Mouse (Mus musculus) myocyte (in vitro differentiated cells): ENCODE results near the gene Spata32. TPM values are rescaled to one million over a fixed set of nuclear protein-coding genes. Genes with fewer than 3 reads are reported as not detected.

ENCODE experiments used
- H3K27me3 ChIP-seq: one replicate; pipeline ENCODE4 v1.6.1; 2011; ENCODE audit not compliant: control insufficient read depth, insufficient read depth, insufficient read length
- H3K36me3 ChIP-seq: one replicate; pipeline ENCODE4 v1.6.1; 2011; ENCODE audit not compliant: control insufficient read depth, insufficient read depth
- H3K4me2 ChIP-seq: one replicate; pipeline ENCODE4 v1.6.1; 2011; ENCODE audit warnings: low read depth, control low read depth
- H3K4me3 ChIP-seq: one replicate; pipeline ENCODE4 v1.5.1; 2011; ENCODE audit warnings: mild to moderate bottlenecking, control low read depth, moderate library complexity
- H3K79me2 ChIP-seq: one replicate; pipeline ENCODE4 v1.6.1; 2011; ENCODE audit not compliant: control insufficient read depth, insufficient read depth
- H3ac ChIP-seq: one replicate; pipeline ENCODE4 v1.6.1; 2011; ENCODE audit not compliant: control insufficient read depth, insufficient read length
- CEBPB ChIP-seq: IDR thresholded peaks from 2 replicates; pipeline ENCODE4 v1.6.1; 2011; ENCODE audit warnings: mild to moderate bottlenecking, moderate library complexity; ENCODE audit not compliant: poor library complexity, insufficient read depth, severe bottlenecking
- E2F4 ChIP-seq: IDR thresholded peaks from one replicate; pipeline ENCODE4 v1.6.1; 2011; ENCODE audit warnings: mild to moderate bottlenecking, control low read depth, moderate library complexity; ENCODE audit not compliant: insufficient read depth
- MAX ChIP-seq: IDR thresholded peaks from one replicate; pipeline ENCODE4 v1.6.1; 2011; ENCODE audit warnings: low read depth, mild to moderate bottlenecking, control low read depth
- MYOD1 ChIP-seq, 3 experiments: IDR thresholded peaks; one replicate each; pipeline ENCODE4 v1.6.1; 2011; ENCODE audit warnings: control low read depth in 2 of 3, low read depth in 2 of 3, mild to moderate bottlenecking in 2 of 3, moderate library complexity in 1 of 3; ENCODE audit not compliant: insufficient read length in 2 of 3, control insufficient read depth in 1 of 3
- MYOG ChIP-seq, 3 experiments: IDR thresholded peaks; one replicate each; pipeline ENCODE4 v1.6.1; 2011; ENCODE audit warnings: control low read depth in 2 of 3, low read depth in 2 of 3, mild to moderate bottlenecking in 2 of 3; ENCODE audit not compliant: insufficient read length in 2 of 3, control insufficient read depth in 1 of 3, insufficient read depth in 1 of 3
- POLR2A ChIP-seq: IDR thresholded peaks from one replicate; pipeline ENCODE4 v1.6.1; 2011; ENCODE audit warnings: low read depth, mild to moderate bottlenecking, control low read depth, moderate library complexity; ENCODE audit not compliant: insufficient read length
- POLR2AphosphoS2 ChIP-seq: IDR thresholded peaks from one replicate; pipeline ENCODE4 v1.6.1; 2011; ENCODE audit warnings: low read depth, control low read depth; ENCODE audit not compliant: insufficient read length
- REST ChIP-seq: IDR thresholded peaks from one replicate; pipeline ENCODE4 v1.6.1; 2011; ENCODE audit warnings: mild to moderate bottlenecking, control low read depth, moderate library complexity; ENCODE audit not compliant: insufficient read depth, insufficient read length
- SRF ChIP-seq: IDR thresholded peaks from one replicate; pipeline ENCODE4 v1.6.1; 2011; ENCODE audit warnings: low read depth; ENCODE audit not compliant: control insufficient read depth, insufficient read length
- TCF12 ChIP-seq: IDR thresholded peaks from one replicate; pipeline ENCODE4 v1.6.1; 2011; ENCODE audit warnings: mild to moderate bottlenecking, control low read depth; ENCODE audit not compliant: poor library complexity, insufficient read depth, severe bottlenecking
- TCF3 ChIP-seq: IDR thresholded peaks from one replicate; pipeline ENCODE4 v1.6.1; 2011; ENCODE audit warnings: low read depth, control low read depth; ENCODE audit not compliant: insufficient read length
- USF1 ChIP-seq: IDR thresholded peaks from one replicate; pipeline ENCODE4 v1.6.1; 2011; ENCODE audit warnings: low read depth, mild to moderate bottlenecking, control low read depth, moderate library complexity
- polyA plus RNA-seq: library from polyadenylated mRNA; unstranded; fragments of >200 nt; fragmentation: generic; extraction: Trizol; gene quantifications from one replicate; pipeline ENCODE4 v1.2.1, GENCODE M21; 2012; ENCODE audit warnings: missing spikeins

The Spata32 gene
- polyA plus RNA-seq, 1 experiment = 0.04 TPM

DNA sequence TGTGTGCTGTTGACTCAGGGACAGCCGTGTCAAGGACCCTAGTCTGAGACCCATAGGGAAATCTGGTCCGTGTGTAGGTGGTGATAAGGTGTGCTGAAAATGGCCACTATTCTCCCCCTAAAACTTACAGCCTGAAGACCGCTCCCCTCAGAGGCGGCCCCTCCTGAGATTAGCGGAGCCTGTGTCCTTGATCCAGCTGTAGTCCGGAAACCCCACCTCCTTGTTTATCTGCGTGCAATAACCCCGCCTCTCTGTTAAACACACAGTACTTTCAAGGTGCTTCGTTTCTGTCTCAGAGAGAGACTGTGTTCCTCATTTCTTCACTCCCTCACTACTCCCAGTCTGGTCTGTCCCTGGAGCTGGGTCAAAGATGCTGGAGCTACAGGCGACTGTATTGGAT lies 53.8 kb downstream of the Spata32 start:
- H3K27me3 ChIP-seq = no peaks in the 10 kb centered on the region
- no peak overlapping the region for H3K4me3 ChIP-seq
- H3ac ChIP-seq = no peak overlapping the region
- H3K79me2 ChIP-seq = no peaks in the 10 kb centered on the region
- no peak overlapping the region for H3K4me2 ChIP-seq
- no peaks in the 10 kb centered on the region for H3K36me3 ChIP-seq
- no peak for TF ChIP-seq POLR2A
- TF ChIP-seq REST = no peak
- TF ChIP-seq E2F4 = no peak
- no peak for TF ChIP-seq SRF
- TF ChIP-seq POLR2AphosphoS2 = no peak
- no peak for TF ChIP-seq MAX
- TF ChIP-seq USF1 = no peak
- TF ChIP-seq MYOG (IDR thresholded peaks at IDR 0.05; ENCODE audit: control insufficient read depth in 1 of 3, insufficient read depth in 1 of 3, insufficient read length in 2 of 3, low read depth in 2 of 3) = no peak
- no peak for TF ChIP-seq CEBPB
- TF ChIP-seq MYOD1 (IDR thresholded peaks at IDR 0.05; ENCODE audit: control insufficient read depth in 1 of 3, insufficient read length in 2 of 3, low read depth in 2 of 3) = no peak
- TF ChIP-seq TCF12 = no peak
- no peak for TF ChIP-seq TCF3

DNA sequence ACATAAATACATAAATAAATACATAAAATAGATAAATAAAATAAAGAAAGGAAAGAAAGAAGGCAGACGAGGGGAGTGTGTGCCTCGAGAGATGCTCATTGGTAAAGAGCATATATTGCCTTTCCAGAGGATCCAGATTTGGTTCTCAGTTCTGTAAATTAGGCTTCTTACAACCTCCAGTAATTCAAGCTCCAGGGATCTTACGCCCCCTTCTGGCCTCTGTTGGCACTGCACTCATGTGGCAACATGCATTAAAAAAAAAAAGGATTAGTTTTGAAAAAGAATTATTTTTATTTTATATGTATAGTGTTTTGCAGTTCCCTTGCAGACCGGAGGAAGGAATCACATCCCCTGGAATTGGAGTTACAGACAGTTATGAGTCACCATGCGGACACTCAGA lies 56.1 kb downstream of the Spata32 start:
- TF ChIP-seq MAX = no peak
- no peak for TF ChIP-seq CEBPB
- TF ChIP-seq MYOG (IDR thresholded peaks at IDR 0.05; ENCODE audit: control insufficient read depth in 1 of 3, insufficient read depth in 1 of 3, insufficient read length in 2 of 3, low read depth in 2 of 3) = no peak
- no peak for TF ChIP-seq TCF12
- Histone ChIP-seq H3K27me3 (no peaks in the 10 kb centered on the region), H3K79me2 (no peaks in the 10 kb centered on the region), H3K36me3 (no peaks in the 10 kb centered on the region), H3K4me2 (no peak overlapping the region), H3ac (no peak overlapping the region), H3K4me3 (no peak overlapping the region)

GRCm38 (mm10) chr11:103161449-103161848 lies 56.8 kb downstream of the Spata32 start:
- Histone ChIP-seq H3K79me2 (no peaks in the 10 kb centered on the region), H3ac (no peak overlapping the region), H3K27me3 (no peaks in the 10 kb centered on the region), H3K4me3 (no peak overlapping the region), H3K4me2 (no peak overlapping the region), H3K36me3 (no peaks in the 10 kb centered on the region)
- TF ChIP-seq CEBPB = no peak
- no peak for TF ChIP-seq SRF
- TF ChIP-seq MYOD1 (IDR thresholded peaks at IDR 0.05; ENCODE audit: control insufficient read depth in 1 of 3, insufficient read length in 2 of 3, low read depth in 2 of 3) = no peak
- no peak for TF ChIP-seq TCF12
- no peak for TF ChIP-seq USF1
- no peak for TF ChIP-seq TCF3
- no peak for TF ChIP-seq POLR2AphosphoS2
- no peak for TF ChIP-seq E2F4
- no peak for TF ChIP-seq POLR2A
- no peak for TF ChIP-seq MAX
- no peak for TF ChIP-seq MYOG (IDR thresholded peaks at IDR 0.05; ENCODE audit: control insufficient read depth in 1 of 3, insufficient read depth in 1 of 3, insufficient read length in 2 of 3, low read depth in 2 of 3)
- no peak for TF ChIP-seq REST

DNA sequence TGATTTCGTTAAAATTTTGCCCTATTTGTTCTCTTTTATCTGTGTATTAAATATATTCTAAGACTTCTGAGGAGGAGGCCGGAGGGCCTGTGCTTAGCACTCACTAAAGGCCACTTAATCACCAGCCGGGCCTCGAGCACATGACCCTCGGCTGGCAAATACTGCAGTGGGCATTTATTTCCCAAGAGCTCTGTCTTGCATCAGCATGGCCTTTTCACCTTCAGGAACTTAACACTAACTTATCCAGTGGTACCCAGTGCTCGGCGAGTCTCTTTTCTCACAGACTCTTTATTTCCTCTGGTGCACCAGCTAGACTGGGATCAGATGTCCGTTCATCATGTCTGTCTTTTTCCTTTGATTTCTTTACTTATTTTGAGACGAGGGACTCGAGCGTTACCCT lies 57.5 kb downstream of the Spata32 start:
- TF ChIP-seq TCF3 (no peak), E2F4 (no peak), USF1 (no peak), POLR2AphosphoS2 (no peak), TCF12 (no peak), REST (no peak), SRF (no peak), POLR2A (no peak), MYOG (IDR thresholded peaks at IDR 0.05; ENCODE audit: control insufficient read depth in 1 of 3, insufficient read depth in 1 of 3, insufficient read length in 2 of 3, low read depth in 2 of 3) (no peak), MAX (no peak), MYOD1 (IDR thresholded peaks at IDR 0.05; ENCODE audit: control insufficient read depth in 1 of 3, insufficient read length in 2 of 3, low read depth in 2 of 3) (no peak), CEBPB (no peak)
- Histone ChIP-seq H3ac (no peak overlapping the region), H3K27me3 (no peaks in the 10 kb centered on the region), H3K4me2 (no peak overlapping the region), H3K79me2 (no peaks in the 10 kb centered on the region), H3K4me3 (no peak overlapping the region), H3K36me3 (no peaks in the 10 kb centered on the region)

DNA sequence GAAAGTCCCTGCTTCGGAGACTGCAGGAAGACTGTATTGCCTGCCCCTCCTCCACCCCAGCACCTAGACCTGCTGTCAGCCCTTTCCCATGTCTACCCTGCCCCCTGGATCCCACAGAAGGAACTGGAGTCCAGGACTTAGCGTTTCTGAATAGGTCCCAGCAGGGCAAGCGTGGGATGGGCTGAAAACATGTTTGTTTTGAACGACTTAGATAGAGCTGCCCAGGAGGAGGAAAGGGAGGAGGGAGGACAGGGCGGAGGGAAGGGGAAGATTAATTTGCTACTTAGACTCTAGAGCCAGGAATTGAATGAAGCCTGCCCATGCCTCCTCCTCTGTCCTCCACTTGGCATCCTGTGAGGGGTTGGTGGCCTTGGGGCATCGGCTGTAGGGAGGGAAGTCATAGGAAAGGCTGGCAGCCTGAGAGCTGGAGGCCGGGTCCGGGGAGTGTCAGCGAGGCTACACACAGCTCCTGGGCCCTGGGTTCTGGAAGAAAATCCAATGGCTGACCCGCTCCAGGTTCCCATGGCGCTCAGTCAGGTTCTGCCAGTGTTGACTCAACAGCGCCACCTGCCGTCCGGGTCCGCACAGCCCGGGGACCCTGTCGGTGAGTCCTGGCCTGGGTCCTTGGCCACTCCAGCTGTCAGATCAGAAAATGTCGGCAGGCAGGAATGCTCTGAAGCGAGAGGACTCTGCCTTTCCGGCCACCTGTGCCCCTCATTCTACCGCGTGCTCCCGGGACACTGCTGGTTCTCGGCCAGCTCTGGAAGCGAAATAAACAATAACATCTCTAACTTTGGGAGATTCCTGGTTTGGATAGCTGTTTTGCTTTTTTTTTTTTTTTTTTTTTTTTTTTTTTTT lies 59.4 kb downstream of the Spata32 start:
- no peaks in the 10 kb centered on the region for H3K27me3 ChIP-seq
- no peaks in the 10 kb centered on the region for H3K79me2 ChIP-seq
- peak; percentile 46 for TF ChIP-seq TCF3
- TF ChIP-seq POLR2A = peak; percentile 42
- TF ChIP-seq E2F4 = no peak
- TF ChIP-seq MYOG (IDR thresholded peaks at IDR 0.05; ENCODE audit: control insufficient read depth in 1 of 3, insufficient read depth in 1 of 3, insufficient read length in 2 of 3, low read depth in 2 of 3) = peak; percentile 17 to 89 (median 65)
- TF ChIP-seq USF1 = no peak
- no peak for TF ChIP-seq TCF12
- TF ChIP-seq POLR2AphosphoS2 = peak; percentile 46
- TF ChIP-seq MAX = peak; percentile 5
- TF ChIP-seq SRF = peak; percentile 55
- TF ChIP-seq MYOD1 (IDR thresholded peaks at IDR 0.05; ENCODE audit: control insufficient read depth in 1 of 3, insufficient read length in 2 of 3, low read depth in 2 of 3) = peak; percentile 68 to 95 (median 93)
- H3K36me3 ChIP-seq = no peaks in the 10 kb centered on the region
- H3K4me3 ChIP-seq = peak overlapping the region; percentile 22
- no peak overlapping the region for H3ac ChIP-seq
- H3K4me2 ChIP-seq = peak overlapping the region; percentile 94
